In genomic region chr19:14591809-14592535, GRCm38 (mm10) we compare ENCODE assay signal across 14 mouse cellular contexts. TPM values are rescaled to one million over a fixed set of nuclear protein-coding genes. Genes with fewer than 3 reads are reported as not detected.
DNase-seq lines count a peak whose midpoint lies in the region; ATAC-seq and TF ChIP-seq lines count a peak whose summit lies in the region.
"Had no signal": no experiment of that assay in that cellular context is flagged by ENCODE, and none has a peak within 500 bp of the region (broad histone marks: within the 10 kb centered on the region; RNA-seq: fewer than 3 reads in every experiment).

No protein-coding gene starts in this region.

- no peak for ATAC-seq in forebrain, embryonic 14.5 days
- ATAC-seq in limb, embryonic 13.5 days (ENCODE audit: low FRiP score, low read depth): no peak

- no peaks in the 10 kb centered on the region for H3K27me3 ChIP-seq in forebrain, embryonic 14.5 days (replicated peaks; ENCODE audit: control insufficient read depth, insufficient read depth, low read length)
- no peaks in the 10 kb centered on the region for H3K27me3 ChIP-seq in limb, embryonic 13.5 days
- H3K27me3 ChIP-seq: liver, embryonic 13.5 days had no signal

- no peak overlapping the region for H3K4me3 ChIP-seq in forebrain, embryonic 14.5 days (ENCODE audit: low read depth, low read length)
- H3K4me3 ChIP-seq in limb, embryonic 13.5 days: no peak overlapping the region
- no peak overlapping the region for H3K4me3 ChIP-seq in layer of hippocampus, adult 2 months
- H3K4me3 ChIP-seq: liver, embryonic 13.5 days had no signal

- peaks cover 43% of the 10 kb centered on the region for H3K4me1 ChIP-seq in forebrain, embryonic 14.5 days (ENCODE audit: control insufficient read depth, insufficient read depth, low read length)
- peaks cover 55% of the 10 kb centered on the region for H3K4me1 ChIP-seq in limb, embryonic 13.5 days

- peaks cover 7% of the 10 kb centered on the region; the same call in 1 of the 2 replicates for H3K36me3 ChIP-seq in forebrain, embryonic 14.5 days (ENCODE audit: control insufficient read depth, insufficient read depth, low read length)
- H3K36me3 ChIP-seq in limb, embryonic 13.5 days: peaks cover 8% of the 10 kb centered on the region

- 41% methylated on average over 10 of the region's 10 CpGs for whole genome bisulfite sequencing in forebrain, embryonic 14.5 days
- 59% methylated on average over 10 of the region's 10 CpGs for WGBS in limb, embryonic 13.5 days

- H3K4me2 ChIP-seq in forebrain, embryonic 14.5 days (ENCODE audit: low read length): peak overlapping the region; percentile 38
- 0 out of 2 replicates have a peak overlapping the region, but pooled peaks have one; percentile 2 for H3K4me2 ChIP-seq in limb, embryonic 13.5 days (replicated peaks)
- H3K4me2 ChIP-seq: liver, embryonic 13.5 days had no signal

- no peaks in the 10 kb centered on the region for H3K9me3 ChIP-seq in forebrain, embryonic 14.5 days (replicated peaks; ENCODE audit: control insufficient read depth, low read length)
- H3K9me3 ChIP-seq in limb, embryonic 13.5 days: no peaks in the 10 kb centered on the region
- H3K9me3 ChIP-seq: liver, embryonic 13.5 days had no signal

- no peak overlapping the region for H3K9ac ChIP-seq in forebrain, embryonic 14.5 days (ENCODE audit: low read length)
- H3K9ac ChIP-seq in limb, embryonic 13.5 days: no peak overlapping the region
- H3K9ac ChIP-seq: liver, embryonic 13.5 days had no signal

- H3K27ac ChIP-seq in forebrain, embryonic 14.5 days (ENCODE audit: low read depth, low read length): no peak overlapping the region
- H3K27ac ChIP-seq in limb, embryonic 13.5 days: no peak overlapping the region
- no peak overlapping the region for H3K27ac ChIP-seq in layer of hippocampus, adult 2 months
- H3K27ac ChIP-seq: liver, embryonic 13.5 days; stomach, postnatal 0 days had no signal

- no peak for TF ChIP-seq CTCF in layer of hippocampus, adult 2 months (conservative IDR thresholded peaks at IDR 0.05)

- peak; percentile 55 for DNase-seq in retina, postnatal 1 day
- DNase-seq in retina, embryonic 14.5 days (ENCODE audit: low spot score): no peak
- peak; percentile 23 for DNase-seq in forebrain, embryonic 14.5 days (ENCODE audit: low spot score)
- no peak for DNase-seq in gastrocnemius, postnatal 4 days (ENCODE audit: low spot score in 2 of 2)
- no peak for DNase-seq in adrenal gland, postnatal 36 days
- DNase-seq in spleen, adult 12 weeks (ENCODE audit: low spot score): no peak
- DNase-seq in layer of hippocampus, adult 2 months (ENCODE audit: low spot score in 2 of 2): no peak
- DNase-seq: cerebellum, postnatal 14 days; gastrocnemius, postnatal 36 days; kidney, adult 2 months; liver, embryonic 13.5 days; lung, postnatal 10 days had no signal

RNA-seq across cellular contexts. Expression of gene Tle4, which starts 5.9 kb away (rescaled TPM):
- polyA plus RNA-seq in forebrain, embryonic 14.5 days (2014; fragmentation: Nextera tagmentation; extraction: Ambion mirVana): 28.9 and 30.3 TPM in 2 replicates
- polyA plus RNA-seq in limb, embryonic 13.5 days (2015; fragmentation: Nextera tagmentation; extraction: Ambion mirVana): 19.3 and 19.8 TPM in 2 replicates
- 10 to 100 TPM; 17.7 to 20.0 TPM for total RNA-seq in gastrocnemius, postnatal 4 days (2021)
- total RNA-seq in adrenal gland, postnatal 36 days (2021): 10 to 100 TPM; 10.2 to 13.2 TPM
- 10 to 100 TPM; 40.9 to 41.7 TPM for total RNA-seq in layer of hippocampus, adult 2 months (2021)

Comparison
In these comparisons a context has a peak if more than half of its experiments do, and no peak if none do; other contexts are left out.
1. DNase-seq: peak in retina, postnatal 1 day (single experiment) and forebrain, embryonic 14.5 days (single experiment); none in retina, embryonic 14.5 days (single experiment), gastrocnemius, postnatal 4 days (0 of 2), adrenal gland, postnatal 36 days (0 of 2), spleen, adult 12 weeks (single experiment) and layer of hippocampus, adult 2 months (0 of 2).